Comparison of ENCODE assay signal across 8 mouse cellular contexts in the genomic region with DNA sequence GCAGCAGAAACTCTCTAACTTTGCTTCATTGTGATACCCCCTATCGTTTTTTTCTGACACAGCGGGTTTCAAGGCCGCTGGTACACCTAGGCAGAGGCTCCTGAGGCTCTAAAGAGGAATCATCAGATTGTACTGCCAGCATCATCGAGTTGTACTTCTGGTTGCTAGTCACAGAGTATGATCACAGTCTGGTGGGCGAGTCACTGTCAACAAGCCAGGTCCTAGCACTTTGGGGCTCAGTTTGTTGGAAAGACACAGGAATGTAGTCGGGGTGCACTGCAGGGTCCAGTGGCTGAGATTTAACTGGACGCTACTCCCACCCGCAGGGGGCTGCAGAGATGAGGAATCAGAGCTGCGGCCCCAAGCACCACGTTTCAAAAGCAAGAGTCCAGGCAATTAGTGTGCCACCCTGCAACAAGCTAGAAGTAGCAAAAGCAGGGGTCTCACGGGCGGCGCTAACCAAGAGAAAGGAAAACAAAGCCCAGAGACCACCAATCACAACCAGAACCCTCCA. TPM values are rescaled to one million over a fixed set of nuclear protein-coding genes. Genes with fewer than 3 reads are reported as not detected.
DNase-seq lines count a peak whose midpoint lies in the region; ATAC-seq and TF ChIP-seq lines count a peak whose summit lies in the region.

No protein-coding gene starts in this region.

- H3K4me2 ChIP-seq in intestine, embryonic 15.5 days (replicated peaks), result peak overlapping the region; percentile 61
- H3K4me2 ChIP-seq in midbrain, postnatal 0 days (ENCODE audit: low read depth, low read length, poor library complexity, severe bottlenecking), result peak overlapping the region; percentile 51

- peak; percentile 5 for DNase-seq in adrenal gland, postnatal 10 days
- DNase-seq in adrenal gland, adult 18-20 months (ENCODE audit: low spot score in 2 of 2), result no peak
- DNase-seq in spleen, adult 2 months (ENCODE audit: low read depth in 1 of 2, low spot score in 2 of 2), result no peak
- no peak for DNase-seq in spleen, postnatal 4 days (ENCODE audit: low spot score in 2 of 2)
- no peak for DNase-seq in midbrain, postnatal 0 days (ENCODE audit: low spot score)
- no peak for DNase-seq in frontal cortex, postnatal 14 days (ENCODE audit: low spot score in 2 of 2)

- peak overlapping the region; percentile 62 for H3K9ac ChIP-seq in intestine, embryonic 15.5 days
- H3K9ac ChIP-seq in midbrain, postnatal 0 days (replicated peaks; ENCODE audit: low read length, poor library complexity, severe bottlenecking), result peak overlapping the region; percentile 44

- 0 out of 2 replicates have a peak, but pooled peaks cover 1% of the 10 kb centered on the region for H3K36me3 ChIP-seq in spleen, adult 2 months (ENCODE audit: control insufficient read depth, insufficient read depth, low read length)
- no peaks in the 10 kb centered on the region for H3K36me3 ChIP-seq in intestine, embryonic 15.5 days
- H3K36me3 ChIP-seq in midbrain, postnatal 0 days (ENCODE audit: insufficient read depth, low read length), result no peaks in the 10 kb centered on the region

- H3K27ac ChIP-seq in spleen, adult 2 months (ENCODE audit: insufficient read depth, low read length), result peak overlapping the region; percentile 56; the same call in 1 of the 2 replicates
- H3K27ac ChIP-seq in intestine, embryonic 15.5 days, result peak overlapping the region; percentile 58
- peak overlapping the region; percentile 51 for H3K27ac ChIP-seq in midbrain, postnatal 0 days (ENCODE audit: low read depth, low read length)

- H3K9me3 ChIP-seq in intestine, embryonic 15.5 days, result no peaks in the 10 kb centered on the region
- no peaks in the 10 kb centered on the region for H3K9me3 ChIP-seq in midbrain, postnatal 0 days (ENCODE audit: low read length)

- ATAC-seq in intestine, embryonic 15.5 days, result peak; percentile 65
- no peak; the same call in 1 of the 2 replicates for ATAC-seq in midbrain, postnatal 0 days (ENCODE audit: low FRiP score)
- no peak for ATAC-seq in activated CD4-positive, CD25-positive, alpha-beta regulatory T cell, adult 4 months

- WGBS in spleen, adult 2 months, result 21% methylated on average over 13 of the region's 13 CpGs
- 16% methylated on average over 13 of the region's 13 CpGs for WGBS in intestine, embryonic 15.5 days
- 20% methylated on average over 11 of the region's 13 CpGs for WGBS in midbrain, postnatal 0 days

- no peak for TF ChIP-seq CTCF in spleen, adult 2 months (IDR thresholded peaks at IDR 0.05; ENCODE audit: extremely low read depth, insufficient read depth, insufficient read length, insufficient replicate concordance)
- TF ChIP-seq CTCF in midbrain, postnatal 0 days (IDR thresholded peaks at IDR 0.05), result no peak

- no peak for TF ChIP-seq POLR2A in spleen, adult 2 months (IDR thresholded peaks at IDR 0.05; ENCODE audit: low read depth, low read length)

- H3K27me3 ChIP-seq in spleen, adult 2 months (ENCODE audit: control insufficient read depth, insufficient read depth, low read length), result no peaks in the 10 kb centered on the region
- H3K27me3 ChIP-seq in intestine, embryonic 15.5 days (replicated peaks), result no peaks in the 10 kb centered on the region
- H3K27me3 ChIP-seq in midbrain, postnatal 0 days (ENCODE audit: insufficient read depth, low read length), result no peaks in the 10 kb centered on the region

- H3K4me1 ChIP-seq in spleen, adult 2 months (ENCODE audit: control insufficient read depth, insufficient read depth, insufficient read length), result no peaks in the 10 kb centered on the region; the same call in 1 of the 2 replicates
- H3K4me1 ChIP-seq in intestine, embryonic 15.5 days (replicated peaks), result no peaks in the 10 kb centered on the region
- H3K4me1 ChIP-seq in midbrain, postnatal 0 days (ENCODE audit: insufficient read depth, low read length), result no peaks in the 10 kb centered on the region

- peak overlapping the region; percentile 85 for H3K4me3 ChIP-seq in spleen, adult 2 months (ENCODE audit: extremely low read depth, insufficient read depth, insufficient read length)
- peak overlapping the region; percentile 56 for H3K4me3 ChIP-seq in intestine, embryonic 15.5 days (replicated peaks)
- peak overlapping the region; percentile 46 for H3K4me3 ChIP-seq in midbrain, postnatal 0 days (ENCODE audit: low read depth, low read length)

RNA-seq across cellular contexts. Expression of gene Ebp, which starts 1.1 kb away (rescaled TPM):
- 10 to 100 TPM; 41.5 to 53.1 TPM for total RNA-seq in adrenal gland, postnatal 10 days (2021)
- total RNA-seq in adrenal gland, adult 18-20 months (2021), result 10 to 100 TPM; 44.2 to 76.5 TPM
- polyA plus RNA-seq in spleen, adult 2 months (2012; rRNA removed), result 40.9 and 64.1 TPM in 2 replicates
- polyA plus RNA-seq in intestine, embryonic 15.5 days (2015; fragmentation: Nextera tagmentation; extraction: Ambion mirVana), result 83.7 and 85.1 TPM in 2 replicates
- 24.7 and 26.6 TPM in 2 replicates for total RNA-seq in midbrain, postnatal 0 days (2014; rRNA removed)
- 22.9 and 26.9 TPM in 2 replicates for polyA plus RNA-seq in midbrain, postnatal 0 days (2015; fragmentation: Nextera tagmentation; extraction: Ambion mirVana)
- polyA plus RNA-seq in activated CD4-positive, CD25-positive, alpha-beta regulatory T cell, adult 4 months (2017; shearing (Covaris generic)), result 100 to 1,000 TPM; 129 to 202 TPM

RNA-seq across cellular contexts. Expression of gene Porcn, which starts 14.1 kb away (rescaled TPM):
- 1 to 10 TPM; 5.4 to 7.8 TPM for total RNA-seq in adrenal gland, postnatal 10 days (2021)
- 1 to 10 TPM; 8.6 to 9.2 TPM for total RNA-seq in adrenal gland, adult 18-20 months (2021)
- polyA plus RNA-seq in spleen, adult 2 months (2012; rRNA removed), result 3.7 and 6.9 TPM in 2 replicates
- polyA plus RNA-seq in intestine, embryonic 15.5 days (2015; fragmentation: Nextera tagmentation; extraction: Ambion mirVana), result 7.2 and 7.4 TPM in 2 replicates
- total RNA-seq in midbrain, postnatal 0 days (2014; rRNA removed), result 59.9 and 68.0 TPM in 2 replicates
- 42.3 and 44.4 TPM in 2 replicates for polyA plus RNA-seq in midbrain, postnatal 0 days (2015; fragmentation: Nextera tagmentation; extraction: Ambion mirVana)
- under 1 TPM in 1 of 2 experiments, not detected in 1; 0.38 TPM for polyA plus RNA-seq in activated CD4-positive, CD25-positive, alpha-beta regulatory T cell, adult 4 months (2017; shearing (Covaris generic))

RNA-seq across cellular contexts. Expression of gene Tbc1d25, which starts 16.2 kb away (rescaled TPM):
- 1 to 10 TPM; 7.3 to 8.0 TPM for total RNA-seq in adrenal gland, postnatal 10 days (2021)
- 1 to 10 TPM; 8.2 to 9.4 TPM for total RNA-seq in adrenal gland, adult 18-20 months (2021)
- polyA plus RNA-seq in spleen, adult 2 months (2012; rRNA removed), result 13.9 and 16.5 TPM in 2 replicates
- 10.3 and 10.6 TPM in 2 replicates for polyA plus RNA-seq in intestine, embryonic 15.5 days (2015; fragmentation: Nextera tagmentation; extraction: Ambion mirVana)
- 21.2 and 24.7 TPM in 2 replicates for total RNA-seq in midbrain, postnatal 0 days (2014; rRNA removed)
- polyA plus RNA-seq in midbrain, postnatal 0 days (2015; fragmentation: Nextera tagmentation; extraction: Ambion mirVana), result 17.6 and 20.7 TPM in 2 replicates
- polyA plus RNA-seq in activated CD4-positive, CD25-positive, alpha-beta regulatory T cell, adult 4 months (2017; shearing (Covaris generic)), result 1 to 10 TPM; 4.1 to 4.5 TPM

RNA-seq across cellular contexts. Expression of gene Rbm3, which starts 46.5 kb away (rescaled TPM):
- total RNA-seq in adrenal gland, postnatal 10 days (2021), result 100 to 1,000 TPM; 312 to 347 TPM
- 100 to 1,000 TPM; 107 to 140 TPM for total RNA-seq in adrenal gland, adult 18-20 months (2021)
- polyA plus RNA-seq in spleen, adult 2 months (2012; rRNA removed), result 89.2 and 95.6 TPM in 2 replicates
- polyA plus RNA-seq in intestine, embryonic 15.5 days (2015; fragmentation: Nextera tagmentation; extraction: Ambion mirVana), result 426 and 506 TPM in 2 replicates
- total RNA-seq in midbrain, postnatal 0 days (2014; rRNA removed), result 371 and 394 TPM in 2 replicates
- polyA plus RNA-seq in midbrain, postnatal 0 days (2015; fragmentation: Nextera tagmentation; extraction: Ambion mirVana), result 429 and 432 TPM in 2 replicates
- 100 to 1,000 TPM; 711 to 929 TPM for polyA plus RNA-seq in activated CD4-positive, CD25-positive, alpha-beta regulatory T cell, adult 4 months (2017; shearing (Covaris generic))

RNA-seq across cellular contexts. Expression of gene Wdr13, which starts 59.5 kb away (rescaled TPM):
- 10 to 100 TPM; 40.7 to 54.9 TPM for total RNA-seq in adrenal gland, postnatal 10 days (2021)
- total RNA-seq in adrenal gland, adult 18-20 months (2021), result 10 to 100 TPM; 58.0 to 61.7 TPM
- 64.1 and 85.8 TPM in 2 replicates for polyA plus RNA-seq in spleen, adult 2 months (2012; rRNA removed)
- polyA plus RNA-seq in intestine, embryonic 15.5 days (2015; fragmentation: Nextera tagmentation; extraction: Ambion mirVana), result 21.4 and 21.7 TPM in 2 replicates
- total RNA-seq in midbrain, postnatal 0 days (2014; rRNA removed), result 324 and 337 TPM in 2 replicates
- 59.9 and 60.4 TPM in 2 replicates for polyA plus RNA-seq in midbrain, postnatal 0 days (2015; fragmentation: Nextera tagmentation; extraction: Ambion mirVana)
- 10 to 100 TPM; 15.8 to 18.9 TPM for polyA plus RNA-seq in activated CD4-positive, CD25-positive, alpha-beta regulatory T cell, adult 4 months (2017; shearing (Covaris generic))
